Mouse (Mus musculus): Measurements from ENCODE around the gene Ap5b1. TPM values are rescaled to one million over a fixed set of nuclear protein-coding genes. Genes with fewer than 3 reads are reported as not detected.

Gene Ap5b1
- total RNA-seq, 2 experiments from 2014 or later: 16.4 to 23.2 TPM

DNA sequence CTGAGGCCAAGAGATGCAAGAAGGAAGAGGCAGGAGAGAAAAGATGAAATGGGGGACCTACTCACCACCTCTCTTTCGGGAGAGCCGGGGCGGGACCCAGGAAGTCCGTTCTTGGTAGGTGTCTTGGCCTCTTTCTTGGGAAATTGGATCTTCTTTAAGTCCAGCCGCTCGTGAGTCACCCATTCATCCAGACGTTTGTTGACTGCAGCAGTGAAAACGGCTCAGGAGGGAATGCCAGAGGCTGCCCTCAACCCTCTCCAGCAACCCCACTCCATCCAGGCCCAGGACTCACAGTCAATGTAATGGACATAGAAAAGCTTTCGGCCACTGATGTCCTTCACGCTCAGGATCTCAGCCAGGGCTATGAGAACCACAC lies 41.3 kb downstream of the Ap5b1 start:
- no peak for ATAC-seq (ENCODE audit: poor library complexity, severe bottlenecking)

- ATAC-seq (ENCODE audit: poor library complexity, severe bottlenecking): peak; percentile 91
Measured at GRCm38 (mm10) chr19:5609547-5610404, 42.0 kb downstream of the Ap5b1 start, which contains the start of gene Kat5. Kat5 (minus strand) TSS chr19:5610237.

GRCm38 (mm10) chr19:5611973-5612372 lies 44.1 kb downstream of the Ap5b1 start:
- no peak for ATAC-seq (ENCODE audit: poor library complexity, severe bottlenecking)

DNA sequence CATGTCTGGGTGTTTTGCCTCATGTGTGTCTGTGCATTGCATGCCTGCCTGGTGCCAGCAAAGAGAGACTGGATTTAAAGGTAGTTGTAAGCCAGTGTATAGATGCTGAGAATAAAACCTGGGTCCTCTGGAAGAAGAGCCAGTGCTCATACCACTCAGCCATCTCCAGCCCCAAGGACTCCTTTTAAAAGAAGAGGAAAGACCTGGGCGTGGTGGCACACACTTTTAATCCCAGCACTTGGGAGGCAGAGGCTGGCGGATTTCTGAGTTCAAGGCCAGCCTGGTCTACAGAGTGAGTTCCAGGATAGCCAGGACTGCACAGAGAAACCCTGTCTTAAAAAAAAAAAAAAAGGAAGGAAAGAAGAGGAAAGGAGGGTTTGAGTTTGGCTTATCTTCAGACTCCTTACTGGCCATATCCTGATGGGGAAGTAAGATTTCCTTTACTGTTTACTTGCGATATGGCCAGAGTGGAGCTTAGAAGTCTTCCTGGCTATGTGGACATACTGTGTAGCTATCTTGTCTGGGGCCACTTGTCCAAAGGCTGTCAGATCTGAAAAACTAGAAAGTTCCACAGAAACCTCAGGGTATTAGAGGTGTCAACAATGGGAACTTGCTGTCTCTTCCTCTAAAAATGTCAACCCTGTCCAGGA lies 45.1 kb downstream of the Ap5b1 start:
- ATAC-seq (ENCODE audit: poor library complexity, severe bottlenecking): no peak

GRCm38 (mm10) chr19:5614953-5615352 lies 47.1 kb downstream of the Ap5b1 start:
- no peak for ATAC-seq (ENCODE audit: poor library complexity, severe bottlenecking)

DNA sequence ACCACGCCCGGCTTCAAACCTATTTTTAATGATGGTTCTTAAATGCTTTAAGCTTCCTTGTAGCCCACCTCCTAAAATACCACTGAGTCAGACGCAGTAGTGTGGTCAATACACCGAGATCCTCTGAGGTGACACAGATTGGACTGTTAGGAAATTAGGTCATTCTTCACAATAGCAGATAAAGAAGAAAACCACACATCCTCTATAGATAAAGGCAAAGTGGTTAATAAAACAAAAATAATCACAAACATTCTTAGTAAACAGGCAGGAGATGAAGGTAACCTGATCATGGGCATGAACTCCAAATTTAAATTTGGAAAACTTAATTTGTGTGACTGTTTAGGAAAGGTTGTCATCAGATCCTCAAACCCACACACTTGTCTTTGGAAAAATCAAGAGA lies 52.2 kb downstream of the Ap5b1 start:
- ATAC-seq (ENCODE audit: poor library complexity, severe bottlenecking): no peak

Other genes with a start within 250 kb of the Ap5b1 start
- not detected in 2 replicates for gene Catsper1, start 232.3 kb upstream of the Ap5b1 start, total RNA-seq (2015)
- gene Catsper1, start 232.3 kb upstream of the Ap5b1 start, total RNA-seq (2017): not detected in 2 replicates
- gene Cst6, start 218.5 kb upstream of the Ap5b1 start, total RNA-seq (2015): not detected in 2 replicates
- not detected in 2 replicates for gene Cst6, start 218.5 kb upstream of the Ap5b1 start, total RNA-seq (2017)
- 19.7 and 25.8 TPM in 2 replicates for gene Eif1ad, start 201.3 kb upstream of the Ap5b1 start, total RNA-seq (2015)
- 33.1 and 37.4 TPM in 2 replicates for gene Eif1ad, start 201.3 kb upstream of the Ap5b1 start, total RNA-seq (2017)
- 269 and 297 TPM in 2 replicates for gene Banf1, start 200.9 kb upstream of the Ap5b1 start, total RNA-seq (2015)
- 29.3 and 29.6 TPM in 2 replicates for gene Banf1, start 200.9 kb upstream of the Ap5b1 start, total RNA-seq (2017)
- gene Sart1, start 179.3 kb upstream of the Ap5b1 start, total RNA-seq (2015): 47.2 and 57.3 TPM in 2 replicates
- gene Sart1, start 179.3 kb upstream of the Ap5b1 start, total RNA-seq (2017): 62.2 and 64.6 TPM in 2 replicates
- not detected in 2 replicates for gene Tsga10ip, start 165.5 kb upstream of the Ap5b1 start, total RNA-seq (2015)
- not detected in 2 replicates for gene Tsga10ip, start 165.5 kb upstream of the Ap5b1 start, total RNA-seq (2017)
- 62.3 and 72.3 TPM in 2 replicates for gene Drap1, start 143.0 kb upstream of the Ap5b1 start, total RNA-seq (2015)
- gene Drap1, start 143.0 kb upstream of the Ap5b1 start, total RNA-seq (2017): 53.7 and 59.0 TPM in 2 replicates
- 20.3 and 23.7 TPM in 2 replicates for gene AI837181, start 142.9 kb upstream of the Ap5b1 start, total RNA-seq (2015)
- 8.9 and 15.6 TPM in 2 replicates for gene AI837181, start 142.9 kb upstream of the Ap5b1 start, total RNA-seq (2017)
- gene Fosl1, start 120.5 kb upstream of the Ap5b1 start, total RNA-seq (2015): 0.48 and 1.2 TPM in 2 replicates
- 0.69 and 0.95 TPM in 2 replicates for gene Fosl1, start 120.5 kb upstream of the Ap5b1 start, total RNA-seq (2017)
- gene Ccdc85b, start 110.1 kb upstream of the Ap5b1 start, total RNA-seq (2015): 0.80 and 1.1 TPM in 2 replicates
- gene Ccdc85b, start 110.1 kb upstream of the Ap5b1 start, total RNA-seq (2017): 1.7 TPM in 2 replicates
- 55.8 and 64.9 TPM in 2 replicates for gene Fibp, start 107.4 kb upstream of the Ap5b1 start, total RNA-seq (2015)
- 93.9 and 115 TPM in 2 replicates for gene Fibp, start 107.4 kb upstream of the Ap5b1 start, total RNA-seq (2017)
- 5.7 and 12.6 TPM in 2 replicates for gene Ctsw, start 99.5 kb upstream of the Ap5b1 start, total RNA-seq (2015)
- 5.9 and 9.1 TPM in 2 replicates for gene Ctsw, start 99.5 kb upstream of the Ap5b1 start, total RNA-seq (2017)
- 0.42 and 1.2 TPM in 2 replicates for gene Efemp2, start 94.1 kb upstream of the Ap5b1 start, total RNA-seq (2015)
- gene Efemp2, start 94.1 kb upstream of the Ap5b1 start, total RNA-seq (2017): 1.2 TPM in 1 of 2 replicates, not detected in the other
- 16.2 and 16.6 TPM in 2 replicates for gene Mus81, start 79.6 kb upstream of the Ap5b1 start, total RNA-seq (2015)
- 9.2 and 13.8 TPM in 2 replicates for gene Mus81, start 79.6 kb upstream of the Ap5b1 start, total RNA-seq (2017)
- gene Cfl1, start 77.6 kb upstream of the Ap5b1 start, total RNA-seq (2015): 2,162 and 2,175 TPM in 2 replicates
- 1,771 and 1,778 TPM in 2 replicates for gene Cfl1, start 77.6 kb upstream of the Ap5b1 start, total RNA-seq (2017)
- gene 1700020D05Rik, start 64.2 kb upstream of the Ap5b1 start, total RNA-seq (2015): 1.8 and 2.1 TPM in 2 replicates
- 0.49 and 1.5 TPM in 2 replicates for gene 1700020D05Rik, start 64.2 kb upstream of the Ap5b1 start, total RNA-seq (2017)
- gene Snx32, start 57.5 kb upstream of the Ap5b1 start, total RNA-seq (2015): 2.7 and 4.8 TPM in 2 replicates
- 1.5 and 3.0 TPM in 2 replicates for gene Snx32, start 57.5 kb upstream of the Ap5b1 start, total RNA-seq (2017)
- gene Ovol1, start 7.4 kb upstream of the Ap5b1 start, total RNA-seq (2015): 0.07 and 0.14 TPM in 2 replicates
- gene Ovol1, start 7.4 kb upstream of the Ap5b1 start, total RNA-seq (2017): 0.07 TPM in 1 of 2 replicates, not detected in the other
- 116 and 125 TPM in 2 replicates for gene Rnaseh2c, start 33.8 kb downstream of the Ap5b1 start, total RNA-seq (2015)
- 94.6 and 136 TPM in 2 replicates for gene Rnaseh2c, start 33.8 kb downstream of the Ap5b1 start, total RNA-seq (2017)
- 34.2 and 47.8 TPM in 2 replicates for gene Kat5, start 42.2 kb downstream of the Ap5b1 start, total RNA-seq (2015)
- 69.4 and 73.9 TPM in 2 replicates for gene Kat5, start 42.2 kb downstream of the Ap5b1 start, total RNA-seq (2017)
- 51.9 and 56.6 TPM in 2 replicates for gene Rela, start 69.5 kb downstream of the Ap5b1 start, total RNA-seq (2015)
- gene Rela, start 69.5 kb downstream of the Ap5b1 start, total RNA-seq (2017): 46.1 and 47.8 TPM in 2 replicates
- 50.8 and 65.8 TPM in 2 replicates for gene Sipa1, start 95.7 kb downstream of the Ap5b1 start, total RNA-seq (2015)
- 50.1 and 78.7 TPM in 2 replicates for gene Sipa1, start 95.7 kb downstream of the Ap5b1 start, total RNA-seq (2017)
- 30.3 and 35.3 TPM in 2 replicates for gene Map3k11, start 120.7 kb downstream of the Ap5b1 start, total RNA-seq (2015)
- gene Map3k11, start 120.7 kb downstream of the Ap5b1 start, total RNA-seq (2017): 39.8 and 50.8 TPM in 2 replicates
- 25.9 and 33.1 TPM in 2 replicates for gene Pcnx3, start 120.9 kb downstream of the Ap5b1 start, total RNA-seq (2015)
- 19.3 and 19.6 TPM in 2 replicates for gene Pcnx3, start 120.9 kb downstream of the Ap5b1 start, total RNA-seq (2017)
- gene Kcnk7, start 136.3 kb downstream of the Ap5b1 start, total RNA-seq (2015): not detected in 2 replicates
- not detected in 2 replicates for gene Kcnk7, start 136.3 kb downstream of the Ap5b1 start, total RNA-seq (2017)
- 30.8 and 31.0 TPM in 2 replicates for gene Ehbp1l1, start 158.3 kb downstream of the Ap5b1 start, total RNA-seq (2015)
- gene Ehbp1l1, start 158.3 kb downstream of the Ap5b1 start, total RNA-seq (2017): 118 and 119 TPM in 2 replicates
- gene Fam89b, start 161.6 kb downstream of the Ap5b1 start, total RNA-seq (2015): 95.7 and 114 TPM in 2 replicates
- 65.5 and 78.8 TPM in 2 replicates for gene Fam89b, start 161.6 kb downstream of the Ap5b1 start, total RNA-seq (2017)
- gene Ltbp3, start 172.9 kb downstream of the Ap5b1 start, total RNA-seq (2015): 1.5 TPM in 1 of 2 replicates, not detected in the other
- 0.18 and 2.8 TPM in 2 replicates for gene Ltbp3, start 172.9 kb downstream of the Ap5b1 start, total RNA-seq (2017)
- gene Scyl1, start 203.4 kb downstream of the Ap5b1 start, total RNA-seq (2015): 20.2 and 21.8 TPM in 2 replicates
- gene Scyl1, start 203.4 kb downstream of the Ap5b1 start, total RNA-seq (2017): 30.9 and 41.5 TPM in 2 replicates